Mouse (Mus musculus): ENCODE data around the gene Strap.
A peak's percentile ranks its signal among the peaks of the same experiment; 100 is the strongest.

The Strap gene

DNA sequence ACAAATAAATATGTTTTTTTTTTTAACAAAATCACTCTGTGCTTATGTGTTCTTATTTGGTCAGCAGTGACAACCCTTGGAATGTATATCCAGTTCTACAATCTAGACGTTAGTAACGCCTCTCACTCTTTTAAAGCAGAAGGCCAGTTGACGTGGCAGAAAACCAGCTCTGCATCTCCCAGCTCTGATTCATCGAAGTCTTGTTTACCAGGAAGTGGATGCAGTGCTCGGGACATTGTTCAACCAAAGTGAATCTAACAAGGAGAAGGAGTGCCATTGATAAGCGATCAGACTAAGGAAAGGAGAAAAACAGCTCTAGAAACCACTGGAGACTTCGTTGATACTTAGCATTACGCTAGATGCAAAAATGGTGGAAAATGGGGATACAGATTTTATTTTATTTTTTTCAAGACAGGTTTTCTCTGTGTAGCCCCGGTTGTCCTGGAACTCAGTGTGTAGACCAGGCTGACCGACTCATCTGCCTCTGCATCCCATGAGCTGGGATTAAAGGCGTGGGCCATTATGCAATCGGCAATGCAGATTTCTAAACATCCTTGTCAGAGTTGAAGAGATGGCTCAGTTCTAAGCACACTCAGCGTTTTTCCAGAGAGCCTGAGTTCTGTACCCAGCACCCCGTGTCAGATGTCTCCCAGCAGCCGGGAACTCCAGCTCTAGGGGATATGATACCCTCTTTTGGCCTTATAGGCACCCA, 12.5 kb upstream of the Strap start:
- DNase-seq (ENCODE audit: low spot score in 2 of 2) = no peak

DNA sequence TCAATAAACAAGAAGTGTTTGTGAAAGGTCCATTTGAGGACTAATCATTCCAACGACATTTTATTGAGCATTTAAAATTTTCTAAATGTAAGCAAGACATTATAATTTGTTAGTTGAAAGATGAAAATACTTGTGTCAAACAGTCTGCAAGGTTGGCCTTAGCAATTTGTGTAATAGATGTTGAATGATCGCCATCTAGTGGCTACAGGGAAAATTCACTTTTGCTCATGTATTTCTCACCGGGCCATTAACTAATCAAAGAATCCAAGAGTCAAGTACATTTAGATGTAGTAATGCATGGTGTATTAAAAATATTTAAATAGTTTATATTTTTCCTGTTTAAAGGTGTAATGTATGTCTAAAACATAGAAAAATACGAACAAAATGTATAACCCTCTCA, 11.0 kb upstream of the Strap start:
- peak; percentile 19 to 34 for DNase-seq (ENCODE audit: low spot score in 2 of 2)

GRCm38 (mm10) chr6:137734460-137734845, 425 bp upstream of the Strap start:
- no peak for DNase-seq (ENCODE audit: low spot score in 2 of 2)

GRCm38 (mm10) chr6:137735671-137736238, 877 bp downstream of the Strap start:
- DNase-seq (ENCODE audit: low spot score in 2 of 2) = no peak

DNA sequence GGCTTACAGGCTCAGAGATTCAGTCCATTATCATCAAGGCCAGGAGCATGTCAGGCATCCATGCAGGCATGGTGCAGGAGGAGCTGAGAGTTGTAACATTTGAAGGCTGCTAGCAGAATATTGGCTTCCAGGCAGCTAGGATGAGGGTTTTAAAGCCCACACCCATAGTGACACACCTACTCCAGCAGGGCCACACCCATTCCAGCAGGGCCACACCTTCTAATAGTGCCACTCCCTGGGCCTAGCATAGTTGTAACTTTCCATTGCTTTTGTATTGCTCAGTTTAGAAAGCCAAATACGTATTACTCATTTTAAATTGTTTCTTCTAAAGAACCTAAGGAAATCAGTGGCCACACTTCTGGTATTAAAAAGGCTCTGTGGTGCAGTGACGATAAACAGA, 6.1 kb downstream of the Strap start:
- no peak for DNase-seq (ENCODE audit: low spot score in 2 of 2)

DNA sequence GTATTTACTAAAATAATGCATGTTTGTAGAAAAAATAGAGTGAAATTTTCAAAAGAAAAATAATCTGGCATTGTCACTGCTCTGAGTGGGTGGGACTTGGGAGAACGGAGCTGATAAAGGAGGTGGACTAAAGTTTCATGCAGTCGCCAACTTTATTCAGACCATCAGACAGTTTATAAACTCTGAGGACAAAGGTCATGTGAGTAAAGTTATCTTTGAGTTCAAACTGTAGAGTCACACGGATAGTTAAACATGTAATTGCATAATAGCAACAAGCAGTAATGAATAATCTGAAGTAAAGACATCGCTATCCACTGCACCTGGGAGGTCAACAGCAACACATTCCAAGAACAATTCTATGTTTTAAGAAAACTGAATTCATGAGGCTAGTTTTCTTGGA, 9.8 kb downstream of the Strap start:
- DNase-seq (ENCODE audit: low spot score in 2 of 2) = no peak

GRCm38 (mm10) chr6:137747174-137747928, 12.5 kb downstream of the Strap start:
- DNase-seq (ENCODE audit: low spot score in 2 of 2) = no peak

GRCm38 (mm10) chr6:137751551-137752274, 16.8 kb downstream of the Strap start:
- DNase-seq (ENCODE audit: low spot score in 2 of 2) = no peak

DNA sequence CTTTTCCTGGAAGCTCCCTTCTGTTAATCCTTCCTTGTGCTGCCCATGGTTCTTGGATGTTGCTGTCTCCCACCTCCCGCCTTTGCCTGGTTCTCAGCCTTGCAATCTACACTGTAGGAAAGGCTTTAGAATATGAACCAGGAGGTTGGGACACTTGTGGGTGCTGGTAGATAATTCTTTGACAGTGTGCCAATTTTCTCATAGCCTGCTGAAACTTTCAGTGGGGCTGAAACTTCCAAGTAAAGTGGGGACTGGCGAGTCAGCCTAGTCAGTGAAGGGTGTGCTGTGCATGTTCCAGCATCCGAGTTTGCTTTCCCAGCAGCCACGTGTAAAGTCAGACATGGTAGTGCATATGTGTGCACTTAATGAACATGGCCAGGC, 17.4 kb downstream of the Strap start:
- no peak for DNase-seq (ENCODE audit: low spot score in 2 of 2)

DNA sequence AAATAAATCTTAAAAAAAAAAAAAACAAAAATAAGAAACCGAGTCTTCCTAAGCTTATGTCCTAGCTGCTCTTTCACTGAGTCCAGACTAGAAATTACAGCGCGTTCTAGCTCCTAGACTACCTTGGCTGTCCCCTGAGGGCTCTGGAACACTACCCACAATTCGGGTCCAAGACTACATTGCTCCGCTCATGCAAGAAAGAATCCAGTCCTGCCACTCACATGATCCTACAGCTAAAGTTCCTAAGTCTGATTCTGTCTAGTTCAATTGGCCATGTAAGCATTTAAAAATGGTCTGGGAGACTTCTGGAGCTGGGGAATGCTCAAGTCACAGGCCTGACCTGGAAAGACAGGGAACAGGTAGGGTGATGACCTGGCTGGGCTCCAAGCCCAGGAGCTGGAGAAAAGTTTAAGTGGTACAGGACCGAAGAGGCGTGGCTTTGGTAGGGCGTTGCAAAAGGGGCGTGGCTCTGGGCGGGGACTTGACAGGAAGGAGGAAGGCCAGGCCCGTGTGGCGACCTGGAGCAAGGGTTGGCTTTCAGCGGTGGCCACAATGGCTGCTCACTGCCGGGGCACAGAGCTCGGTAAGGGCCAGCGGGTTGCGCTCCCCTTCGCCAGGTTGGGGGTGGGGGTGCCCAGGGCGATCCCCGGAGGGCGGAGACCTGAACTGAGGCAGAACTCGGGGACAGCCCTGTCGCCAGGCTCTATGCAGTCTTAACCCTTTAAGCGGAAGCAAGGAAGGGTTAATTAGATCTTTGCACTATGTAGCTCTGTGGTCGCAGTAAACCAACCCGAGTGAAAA, 19.4 kb downstream of the Strap start, which contains the start of gene Dera:
Gene Dera (plus strand): TSS at position 491 of the 801 bp plus-strand sequence.
- peak; percentile 88 to 91 for DNase-seq (ENCODE audit: low spot score in 2 of 2)

DNA sequence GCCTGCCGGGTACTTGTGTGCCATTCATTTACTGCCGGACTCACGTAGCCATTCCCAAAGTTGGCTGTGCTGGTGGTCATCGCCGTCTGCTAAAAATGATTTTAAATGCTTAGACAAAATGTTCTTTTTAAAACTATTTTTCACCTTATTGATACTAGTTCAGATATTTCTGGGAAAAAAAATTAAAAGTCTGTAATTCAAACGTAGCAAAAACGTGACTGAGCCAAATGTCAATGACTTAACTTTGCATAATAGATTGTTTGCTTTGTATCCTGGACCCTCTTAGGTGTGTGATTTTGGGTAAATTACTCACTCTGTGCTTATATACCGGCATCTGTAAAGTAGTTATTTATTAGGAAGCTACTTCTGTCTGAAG, 20.0 kb downstream of the Strap start:
- no peak for DNase-seq (ENCODE audit: low spot score in 2 of 2)

DNA sequence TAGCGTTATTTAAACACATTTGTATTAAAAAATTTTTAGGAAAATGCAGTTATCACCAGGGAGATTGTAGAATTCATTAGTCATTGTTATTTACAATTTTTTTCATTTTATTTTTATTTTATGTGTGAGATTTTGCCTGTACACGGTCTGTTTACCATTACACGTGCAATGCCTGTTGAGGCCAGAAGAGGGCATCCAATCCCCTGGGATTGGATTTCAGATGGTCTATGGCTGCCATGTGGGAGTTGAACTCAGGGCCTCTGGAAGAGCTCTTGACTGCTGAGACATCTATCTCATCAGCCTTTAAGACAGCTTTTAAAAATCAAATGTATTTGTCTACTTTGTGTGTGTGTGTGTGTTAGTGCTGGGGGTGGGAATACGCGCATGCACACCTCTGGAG, 21.4 kb downstream of the Strap start:
- DNase-seq (ENCODE audit: low spot score in 2 of 2) = peak in 1 of 2 experiments; percentile 19

GRCm38 (mm10) chr6:137757891-137758290, 23.0 kb downstream of the Strap start:
- DNase-seq (ENCODE audit: low spot score in 2 of 2) = no peak

GRCm38 (mm10) chr6:137759681-137760080, 24.8 kb downstream of the Strap start:
- DNase-seq (ENCODE audit: low spot score in 2 of 2) = no peak

DNA sequence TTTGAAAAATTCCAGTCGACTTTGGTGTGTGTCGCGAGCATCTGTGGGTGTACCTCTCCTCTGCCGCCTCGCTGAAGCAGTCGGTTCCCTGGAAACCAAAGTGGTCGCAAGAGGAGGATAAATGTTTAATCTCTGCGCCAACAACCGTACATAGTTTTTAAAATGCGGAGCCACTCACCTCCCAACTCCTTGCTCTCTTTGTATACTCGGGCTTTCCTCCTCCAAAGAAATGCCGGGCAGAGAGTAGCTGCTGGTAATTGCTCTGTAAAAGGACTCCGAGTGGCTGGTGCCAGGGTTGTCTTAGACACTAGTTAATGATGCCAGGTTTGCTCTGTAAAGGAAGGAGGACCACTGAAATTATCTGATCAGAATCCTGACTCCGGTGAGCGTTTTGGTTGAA, 26.1 kb downstream of the Strap start:
- DNase-seq (ENCODE audit: low spot score in 2 of 2) = no peak

- no peak for DNase-seq (ENCODE audit: low spot score in 2 of 2)
Observed at GRCm38 (mm10) chr6:137764572-137765210, 29.8 kb downstream of the Strap start.

DNA sequence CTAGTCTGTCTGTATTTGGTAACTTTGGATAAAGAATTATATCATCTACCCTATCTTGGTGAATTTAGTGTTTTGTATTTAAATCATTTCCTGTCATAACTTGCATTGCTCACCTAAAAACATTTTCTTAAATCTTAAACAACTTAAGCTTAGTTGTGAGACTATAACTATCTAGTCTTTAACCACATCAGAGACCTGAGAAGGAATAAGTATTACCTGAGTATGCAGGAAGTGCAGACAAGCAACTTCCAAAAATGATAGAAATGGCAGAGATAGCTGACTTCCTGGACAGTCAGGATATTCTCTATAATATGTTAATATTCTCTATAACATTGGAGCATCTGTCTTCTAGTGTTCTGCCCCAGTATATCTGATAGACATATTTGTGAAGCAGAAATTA, 31.3 kb downstream of the Strap start:
- no peak for DNase-seq (ENCODE audit: low spot score in 2 of 2)

GRCm38 (mm10) chr6:137771621-137772250, 36.9 kb downstream of the Strap start:
- DNase-seq (ENCODE audit: low spot score in 2 of 2) = no peak

- no peak for DNase-seq (ENCODE audit: low spot score in 2 of 2)
Observed at GRCm38 (mm10) chr6:137772918-137773636, 38.2 kb downstream of the Strap start.

DNA sequence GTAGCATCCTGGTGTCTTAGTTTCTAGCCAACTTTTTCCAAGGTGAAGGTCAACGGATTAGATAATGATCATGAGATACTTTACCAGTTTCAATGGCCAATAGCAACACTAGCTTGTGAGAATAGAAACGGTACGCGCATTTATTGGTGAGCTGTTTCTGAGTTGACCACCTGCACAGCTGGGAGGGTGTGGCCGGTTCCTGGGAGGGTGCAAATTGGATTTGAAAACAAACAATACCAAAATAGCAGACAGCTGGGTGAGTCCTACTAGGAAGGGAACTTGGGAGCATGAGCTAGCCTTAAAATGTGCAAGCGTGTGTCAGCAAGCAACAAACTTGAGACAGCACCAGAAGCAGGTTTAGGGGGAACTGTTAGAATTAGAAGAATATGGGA, 38.8 kb downstream of the Strap start:
- DNase-seq (ENCODE audit: low spot score in 2 of 2) = no peak
